Comparison of ENCODE assay signal across 18 mouse cellular contexts in genomic region chr13:60640420-60640819, GRCm38 (mm10).
"Had no signal": no experiment of that assay in that cellular context is flagged by ENCODE, and none has a peak within 500 bp of the region (broad histone marks: within the 10 kb centered on the region; RNA-seq: fewer than 3 reads in every experiment).

No protein-coding gene starts in this region.

- H3K4me3 ChIP-seq: liver, embryonic 15.5 days; lung, embryonic 15.5 days; megakaryocyte, embryonic 14.5 days; midbrain, embryonic 13.5 days; midbrain, embryonic 15.5 days; neural tube, embryonic 12.5 days; stomach, embryonic 15.5 days had no signal

- H3K27ac ChIP-seq: liver, embryonic 15.5 days; lung, embryonic 15.5 days; macrophage; midbrain, embryonic 13.5 days; midbrain, embryonic 15.5 days; neural tube, embryonic 12.5 days; stomach, embryonic 15.5 days; stomach, postnatal 0 days had no signal

- H3K27me3 ChIP-seq: liver, embryonic 15.5 days; lung, embryonic 15.5 days; megakaryocyte, embryonic 14.5 days; midbrain, embryonic 13.5 days; midbrain, embryonic 15.5 days; neural tube, embryonic 12.5 days; stomach, embryonic 15.5 days had no signal

- H3K9me3 ChIP-seq: liver, embryonic 15.5 days; lung, embryonic 15.5 days; megakaryocyte, embryonic 14.5 days; midbrain, embryonic 13.5 days; midbrain, embryonic 15.5 days; neural tube, embryonic 12.5 days; stomach, embryonic 15.5 days had no signal

- H3K36me3 ChIP-seq: liver, embryonic 15.5 days; lung, embryonic 15.5 days; midbrain, embryonic 13.5 days; midbrain, embryonic 15.5 days; neural tube, embryonic 12.5 days; stomach, embryonic 15.5 days had no signal

- DNase-seq: liver, postnatal 0 days; lung, adult 2 months; lung, postnatal 14 days; lung, postnatal 36 days; retina, postnatal 1 day; thymus, adult 18-20 months; thymus, postnatal 14 days; thymus, postnatal 36 days had no signal

- H3K4me1 ChIP-seq: midbrain, embryonic 15.5 days; neural tube, embryonic 12.5 days; stomach, embryonic 15.5 days had no signal

- ATAC-seq: liver, postnatal 0 days; lung, postnatal 0 days; midbrain, embryonic 13.5 days; midbrain, embryonic 15.5 days had no signal
